Mouse (Mus musculus) granulocyte monocyte progenitor cell, adult 5-6 weeks (primary cell): ENCODE results near the gene Cabin1. TPM values are rescaled to one million over a fixed set of nuclear protein-coding genes. Genes with fewer than 3 reads are reported as not detected.
A peak's percentile ranks its signal among the peaks of the same experiment; 100 is the strongest.

Experiments
- ATAC-seq: replicated peaks from 2 replicates; pipeline ENCODE4 v1.8.0; 2016; ENCODE audit warnings: mild to moderate bottlenecking, moderate TSS enrichment, inconsistent platforms; ENCODE audit not compliant: poor library complexity, severe bottlenecking
- total RNA-seq, 2 experiments: library from RNA; stranded (forward) in 1 of 2; stranded (reverse) in 1 of 2; fragments of 200-712, 200-1000 nt in 1 of 2; fragments of >200 nt in 1 of 2; fragmentation: Nextera tagmentation in 1 of 2; gene quantifications; 2 replicates each; pipeline ENCODE4 v1.2.3; 2014 to 2017

Cabin1 gene
- total RNA-seq (2014; fragmentation: Nextera tagmentation): 48.8 and 68.8 TPM in 2 replicates
- 23.0 and 24.9 TPM in 2 replicates for total RNA-seq (2017)

DNA sequence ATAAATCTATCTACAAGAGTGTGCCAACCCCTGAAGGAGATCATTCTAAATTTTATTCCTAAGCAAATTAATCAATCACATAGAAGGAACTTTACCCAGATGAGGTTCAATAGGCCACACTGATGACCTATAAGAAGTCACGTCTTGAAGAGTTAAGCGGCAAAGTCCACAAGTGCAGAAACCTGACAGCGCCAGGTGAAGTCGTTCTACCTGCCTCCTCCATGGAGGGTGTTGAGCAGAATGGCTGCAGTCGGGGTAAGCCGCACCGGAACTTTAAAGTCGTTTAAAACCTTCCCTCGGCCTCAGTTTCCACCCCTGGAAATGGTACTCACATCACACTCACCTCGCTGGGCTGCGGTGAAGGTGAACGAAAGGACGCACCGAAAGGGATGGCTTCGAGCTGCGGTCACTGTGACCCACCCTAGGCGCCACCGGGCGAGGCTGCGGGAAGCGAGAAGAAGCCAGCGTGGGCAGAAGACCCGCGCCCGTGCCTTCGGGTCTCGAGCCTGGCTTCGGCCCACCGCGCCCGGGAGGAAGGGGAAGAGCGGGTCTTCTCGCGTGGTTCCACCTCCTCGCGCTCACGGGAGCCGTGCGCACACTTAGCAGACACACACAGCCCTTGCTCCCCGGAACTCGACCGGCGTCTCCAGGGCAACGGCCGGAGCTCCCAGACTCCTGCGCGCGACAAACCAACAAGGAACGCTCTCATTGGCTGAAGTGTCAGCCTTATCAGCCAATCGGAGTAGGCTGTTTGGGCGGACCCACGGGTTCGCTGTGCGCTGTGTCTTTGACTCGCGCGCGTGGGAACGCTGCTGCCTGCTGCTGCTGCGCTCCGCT, at the start of gene Cabin1:
Gene Cabin1, minus strand, starts transcription at position 660 of the 837 bp plus-strand sequence.
- ATAC-seq: peak; percentile 98

DNA sequence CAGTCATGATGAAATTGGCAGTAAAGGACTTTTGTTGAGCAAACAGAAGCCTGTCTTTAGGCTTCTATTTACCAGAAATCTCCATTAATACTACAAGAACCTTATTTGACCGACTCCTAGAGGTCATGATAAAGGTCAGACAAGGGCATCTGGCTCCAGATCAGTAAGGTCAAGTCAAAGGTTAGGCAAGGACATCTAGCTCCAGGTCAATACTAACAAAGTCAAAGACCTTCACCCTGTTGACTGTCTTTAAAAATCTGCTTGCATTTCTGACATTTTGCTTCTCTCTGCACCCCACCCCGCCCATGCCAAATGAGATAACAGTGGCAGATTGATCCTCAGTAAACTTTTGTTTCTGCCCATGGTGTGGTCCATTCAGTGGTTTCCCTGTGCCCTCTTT, 40.1 kb upstream of the Cabin1 start:
- ATAC-seq: no peak

DNA sequence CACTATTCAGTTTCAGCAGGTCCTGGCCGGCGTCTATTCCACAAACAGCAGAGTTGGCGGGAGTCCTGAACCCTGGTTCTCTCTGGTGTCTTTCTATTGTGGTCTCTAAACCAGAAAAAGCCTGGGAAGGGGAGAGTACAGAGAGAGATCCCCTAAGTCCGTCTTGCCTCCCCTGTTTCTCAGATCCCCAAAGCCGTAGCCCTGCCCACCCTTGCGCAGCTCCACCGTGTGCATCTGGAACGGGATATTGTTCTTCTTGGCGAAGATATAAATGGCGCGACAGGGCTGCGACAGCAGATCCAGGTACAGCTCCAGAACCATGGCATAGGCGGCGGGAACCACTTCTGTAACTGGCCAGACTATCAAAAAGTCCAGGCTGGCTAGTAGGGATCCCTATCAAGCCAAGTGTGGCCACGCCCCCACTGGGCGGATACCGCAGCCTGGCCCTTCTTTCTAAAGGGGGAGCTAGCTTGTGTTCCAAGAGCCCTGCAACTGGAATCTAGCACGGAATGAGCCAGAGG, 34.1 kb upstream of the Cabin1 start, which contains the start of gene Gstt1:
Gene Gstt1, minus strand, starts transcription at position 409 of the 521 bp plus-strand sequence.
- peak; percentile 65 for ATAC-seq

DNA sequence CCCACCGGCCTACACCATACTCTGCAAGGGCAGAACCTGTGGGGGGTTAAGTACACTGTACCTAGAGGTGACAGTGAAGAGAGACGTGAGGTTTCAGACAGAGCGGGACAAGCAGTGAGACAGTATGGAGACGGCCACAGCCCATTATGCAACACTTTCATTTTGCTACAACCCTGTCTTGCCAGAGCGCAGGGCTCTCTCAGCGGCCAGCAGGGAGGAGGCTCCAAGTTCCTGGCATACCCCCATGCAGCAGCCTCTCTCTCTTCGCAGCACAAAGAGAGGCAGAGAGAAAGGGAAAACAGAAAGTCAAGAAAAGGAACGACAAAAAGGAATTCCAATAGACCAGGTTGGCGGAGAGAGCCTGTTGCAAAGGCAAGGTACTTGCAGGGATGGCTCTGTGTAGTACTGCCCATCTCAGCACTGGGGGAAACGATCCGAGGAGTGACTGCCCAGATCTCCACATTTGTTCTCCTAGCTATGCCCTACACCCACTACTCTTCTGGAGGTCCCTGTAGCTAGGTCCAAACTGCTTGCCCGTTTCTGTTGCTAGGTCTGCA, 33.6 kb upstream of the Cabin1 start:
- ATAC-seq: peak; percentile 81

DNA sequence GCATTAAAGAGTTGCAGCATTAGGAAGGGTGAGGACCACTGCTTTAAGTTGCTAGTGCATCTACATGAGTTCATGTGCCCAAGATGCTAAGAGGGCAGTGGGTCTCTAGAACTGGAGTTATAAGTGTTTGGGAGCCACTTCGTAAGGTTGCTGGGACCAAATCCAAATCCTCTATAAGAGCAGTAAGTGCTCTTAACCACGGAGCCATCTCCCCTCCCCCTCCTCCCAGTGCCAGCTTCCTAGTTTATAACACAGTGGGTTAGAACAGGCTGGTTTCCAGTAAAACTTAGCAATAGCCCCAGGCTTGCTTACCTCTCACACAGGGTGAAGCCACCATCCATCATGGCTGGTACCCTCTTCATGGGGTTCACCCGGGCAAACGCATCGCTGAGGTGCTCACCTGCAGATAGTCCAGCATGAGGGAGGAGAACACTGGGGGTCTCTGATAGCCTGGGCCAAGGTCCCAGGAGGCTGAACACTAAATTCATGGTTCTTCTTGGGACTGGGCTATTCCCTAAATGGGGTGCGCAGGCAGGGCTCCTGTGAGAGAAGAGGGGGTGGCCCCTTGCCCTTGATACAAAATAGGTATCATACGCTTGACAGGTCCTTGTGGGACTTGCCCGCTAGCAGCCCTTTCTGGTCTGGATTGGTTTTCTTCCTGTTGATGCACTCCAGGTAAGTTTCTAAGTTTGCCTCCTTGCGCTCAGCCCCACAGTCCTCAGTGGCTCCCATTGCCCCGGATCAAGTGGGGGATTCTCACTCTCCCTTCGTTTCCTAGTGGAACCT, 32.8 kb upstream of the Cabin1 start:
- ATAC-seq: no peak

DNA sequence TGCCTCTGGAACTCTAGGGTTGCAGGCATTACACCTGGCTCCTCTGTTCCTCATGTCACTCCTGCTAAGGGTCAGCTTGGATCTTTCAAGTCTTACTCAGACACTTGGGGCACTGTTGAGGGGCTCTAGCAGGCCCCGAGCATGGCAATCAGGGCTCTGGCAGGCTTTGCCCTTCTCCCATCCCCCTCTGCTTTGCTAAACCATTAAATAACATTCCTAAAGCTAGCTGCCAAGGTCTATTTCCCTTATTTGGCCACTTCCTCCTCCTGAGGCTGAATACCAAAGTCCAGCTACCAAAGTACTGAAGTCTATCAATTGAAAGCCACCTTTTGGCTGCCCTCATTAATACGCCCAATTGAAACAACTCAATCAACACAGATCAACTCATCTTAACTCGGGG, 30.7 kb upstream of the Cabin1 start:
- ATAC-seq: 0 out of 2 replicates have a peak, but pooled peaks have one; percentile 5

DNA sequence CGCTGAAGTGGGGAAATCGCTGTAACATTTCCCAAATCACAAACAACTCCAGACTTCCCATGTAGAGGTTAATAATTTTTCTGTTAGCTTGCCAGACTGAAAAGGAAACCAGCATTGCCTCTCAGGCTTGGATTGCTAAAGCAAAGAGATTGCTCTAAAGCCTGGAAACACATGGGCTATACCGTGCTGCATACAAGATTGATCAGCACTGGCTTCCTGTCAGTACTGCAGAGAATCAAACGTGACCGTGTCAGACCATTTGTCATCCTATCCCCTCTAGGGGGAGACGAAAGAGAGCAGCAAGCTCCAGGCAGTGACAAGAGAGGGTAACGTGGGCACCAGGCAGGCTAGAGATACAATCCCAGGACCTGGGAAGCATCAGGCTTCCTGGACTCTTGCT, 26.6 kb upstream of the Cabin1 start:
- peak; percentile 61 for ATAC-seq

DNA sequence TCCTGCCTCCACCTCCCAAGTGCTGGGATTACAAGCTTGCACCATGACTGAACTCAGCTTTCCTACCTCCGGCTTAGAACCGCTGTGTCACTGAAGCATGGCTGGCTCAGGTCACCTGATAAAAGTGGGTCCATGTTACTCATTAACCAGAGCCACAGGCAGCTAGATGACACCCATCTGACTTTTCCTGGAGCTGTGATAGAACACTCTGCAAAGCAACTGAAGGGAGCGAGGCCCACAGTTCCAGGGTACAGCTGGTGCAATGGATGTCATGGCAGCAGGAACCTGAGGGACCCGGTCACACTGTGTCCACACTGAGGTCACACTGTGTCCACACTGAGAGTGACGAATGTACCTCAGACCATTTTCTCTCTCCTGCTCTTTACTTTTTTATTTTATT, 25.7 kb upstream of the Cabin1 start:
- ATAC-seq: no peak

DNA sequence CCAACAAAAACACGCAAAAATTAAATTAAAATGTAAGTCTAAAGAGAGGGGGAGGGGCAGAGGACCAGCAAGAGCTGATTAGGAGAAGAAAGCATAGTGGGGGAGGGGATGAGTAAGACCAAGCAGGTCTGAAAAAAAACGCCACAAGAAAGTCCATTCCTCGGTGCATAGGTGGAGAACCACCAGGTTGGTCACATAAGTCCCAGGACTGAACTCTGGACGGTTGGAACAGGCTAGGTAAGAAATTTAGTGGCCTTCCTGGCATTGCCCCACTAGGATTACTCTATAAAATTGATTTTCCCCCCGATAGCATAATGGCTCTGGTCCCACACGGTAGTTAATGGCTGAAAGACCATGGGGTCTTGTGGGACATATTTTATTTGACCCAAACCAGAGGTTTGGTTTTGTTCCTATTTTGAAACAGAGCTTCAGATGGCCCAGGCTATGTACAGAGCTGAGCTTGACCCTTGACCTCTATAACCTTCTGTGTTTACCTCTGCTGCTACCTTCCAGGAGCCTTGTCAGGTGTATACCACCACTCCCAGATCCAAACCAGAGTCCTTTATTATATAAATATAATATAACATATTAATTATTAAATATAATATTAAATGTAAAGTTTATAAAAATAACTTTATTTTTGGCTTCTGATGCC, 25.1 kb upstream of the Cabin1 start:
- ATAC-seq: no peak

DNA sequence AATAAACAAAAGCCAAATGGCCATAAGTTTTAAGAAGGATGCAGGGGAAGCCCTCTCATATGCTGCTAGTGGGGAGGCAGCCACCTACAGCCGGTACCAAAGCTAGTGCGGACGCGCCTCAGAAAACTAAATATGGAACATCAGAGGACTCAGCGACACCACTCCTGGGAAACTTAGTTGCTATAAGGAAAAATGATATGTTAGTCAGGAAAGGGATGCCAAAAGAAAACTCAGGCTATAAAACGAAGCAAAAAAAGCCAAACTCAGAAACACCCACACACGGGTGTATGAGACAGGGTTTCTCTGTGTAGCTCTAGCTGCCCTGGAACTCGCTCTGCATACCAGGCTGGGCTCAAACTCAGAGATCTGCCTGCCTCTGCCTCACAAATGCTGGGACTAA, 24.1 kb upstream of the Cabin1 start:
- no peak for ATAC-seq

DNA sequence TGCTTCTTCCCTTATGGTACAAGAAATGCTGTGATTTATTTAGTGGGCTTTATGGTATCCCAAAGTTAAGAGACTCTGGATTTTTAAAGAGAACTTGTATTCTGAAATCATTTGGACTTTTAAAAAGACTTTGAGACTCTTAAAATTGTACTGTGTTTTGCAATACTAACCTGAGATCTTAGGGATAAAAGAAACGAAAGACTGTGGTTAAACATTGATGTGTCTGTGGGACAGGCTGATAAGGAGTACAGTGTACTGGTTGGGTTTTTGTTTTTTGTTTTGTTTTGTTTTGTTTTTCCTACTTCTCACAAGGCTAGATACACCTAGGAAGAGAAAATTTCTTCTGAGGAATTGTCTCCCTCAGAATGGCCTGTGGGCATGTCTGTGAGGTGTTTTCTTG, 21.3 kb upstream of the Cabin1 start:
- ATAC-seq: no peak

DNA sequence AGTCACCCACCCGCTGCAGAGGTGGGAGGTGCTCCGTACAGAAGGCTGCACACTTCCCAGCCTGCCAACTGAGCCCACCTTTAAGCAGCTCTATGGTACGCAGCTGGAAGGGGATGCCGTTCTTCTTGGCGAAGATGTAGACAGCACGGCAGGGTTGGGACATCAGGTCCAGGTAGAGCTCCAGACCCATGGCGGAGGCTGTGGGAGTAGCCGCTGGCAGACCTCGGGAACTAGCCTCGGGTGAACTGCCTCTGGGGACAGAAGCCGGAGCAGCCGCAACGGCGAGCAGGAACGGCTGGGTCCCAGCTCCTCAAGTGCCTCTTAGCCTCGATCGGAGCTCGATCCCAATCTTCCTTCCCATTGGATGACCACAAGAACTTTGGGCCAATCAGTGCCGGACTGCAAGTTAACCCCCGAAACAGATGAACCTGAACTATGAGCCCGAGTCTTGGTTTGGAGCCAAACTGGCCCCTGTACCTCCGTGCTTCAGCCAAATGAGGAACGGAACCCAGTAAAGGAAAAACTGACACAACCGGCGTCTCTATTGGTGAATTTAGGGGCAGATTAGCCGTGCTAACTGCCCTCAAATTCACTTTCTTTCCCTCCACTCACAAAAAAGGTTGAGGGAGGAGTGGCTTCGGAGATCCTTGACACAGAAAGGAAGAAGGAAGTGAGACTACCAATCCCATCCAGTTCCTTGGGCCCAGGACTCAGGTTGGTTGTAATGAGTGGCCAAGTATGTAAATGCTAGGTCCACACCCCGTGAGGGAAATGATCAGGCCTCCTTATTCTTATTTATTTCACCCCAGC, 16.8 kb upstream of the Cabin1 start, which contains the start of the genes Gm20441 and Gstt3:
Gene Gm20441, minus strand, starts transcription at position 186 of the 810 bp plus-strand sequence.
Gene Gstt3, minus strand, starts transcription at position 646 of the 810 bp plus-strand sequence.
- peak; percentile 84 for ATAC-seq

DNA sequence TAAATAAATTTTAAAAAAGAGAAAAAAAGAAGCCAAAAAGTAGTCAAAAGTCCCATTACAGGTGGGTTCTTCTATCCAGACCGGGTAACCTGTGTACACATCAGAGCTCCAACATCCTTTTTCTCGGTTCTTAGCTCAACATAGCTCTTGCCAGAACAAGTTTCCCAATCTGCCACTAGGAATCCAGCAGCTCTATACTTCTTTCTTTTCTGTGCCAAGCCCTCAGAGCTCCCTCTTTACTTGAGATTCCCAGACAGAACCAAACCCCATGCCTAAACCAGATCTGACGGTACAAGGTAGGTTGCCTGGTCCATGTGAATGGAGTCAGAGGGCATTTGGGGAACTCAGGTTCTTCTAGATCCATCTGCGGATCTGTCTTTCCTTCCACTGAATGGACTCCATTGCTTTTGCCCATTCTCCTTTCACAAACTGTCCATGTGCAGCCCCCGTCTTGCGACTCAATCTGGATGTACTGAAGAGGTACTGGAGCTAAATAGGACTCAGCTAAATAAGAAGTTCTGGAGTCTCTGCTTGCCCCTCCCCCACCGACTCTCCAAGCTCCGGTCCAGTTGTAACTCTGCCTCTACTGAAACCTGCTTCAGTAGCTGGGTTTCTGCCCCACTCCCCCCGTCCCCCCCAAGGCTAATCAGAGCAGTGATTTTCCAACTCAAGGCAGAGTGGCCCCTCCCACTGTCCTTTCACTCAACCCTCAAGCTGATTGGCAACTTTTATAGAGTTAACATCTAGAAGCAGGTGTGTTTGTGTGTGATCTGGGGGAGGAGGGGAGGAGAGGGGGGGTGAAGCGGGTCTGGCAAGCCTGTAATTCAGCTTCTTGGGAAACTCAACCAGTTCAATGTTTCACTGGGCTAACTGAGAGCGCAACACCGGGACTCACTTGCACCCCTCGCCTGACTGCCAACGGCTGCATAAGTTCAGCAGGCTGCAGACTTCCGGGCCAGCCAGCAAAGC, 15.3 kb upstream of the Cabin1 start:
- ATAC-seq: no peak

DNA sequence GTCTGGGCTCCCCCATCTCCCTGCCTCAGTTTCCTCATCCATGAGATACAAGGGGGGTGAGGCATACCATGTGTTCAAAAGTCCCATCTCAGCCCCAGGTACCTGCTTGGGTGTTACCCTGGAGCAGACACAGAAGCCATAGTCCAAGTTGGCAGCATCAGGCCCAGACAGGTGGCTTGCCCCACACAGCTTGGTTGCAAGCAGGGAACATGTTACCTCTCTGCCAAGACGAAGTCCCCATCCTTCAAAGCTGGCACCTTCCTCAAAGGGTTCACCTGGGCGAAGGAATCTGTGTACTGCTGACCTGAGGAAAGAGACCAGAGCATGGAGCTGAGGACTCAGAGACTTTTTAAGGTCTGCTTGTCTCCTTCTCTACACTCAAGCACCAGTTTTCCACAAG, 13.7 kb upstream of the Cabin1 start:
- no peak for ATAC-seq

DNA sequence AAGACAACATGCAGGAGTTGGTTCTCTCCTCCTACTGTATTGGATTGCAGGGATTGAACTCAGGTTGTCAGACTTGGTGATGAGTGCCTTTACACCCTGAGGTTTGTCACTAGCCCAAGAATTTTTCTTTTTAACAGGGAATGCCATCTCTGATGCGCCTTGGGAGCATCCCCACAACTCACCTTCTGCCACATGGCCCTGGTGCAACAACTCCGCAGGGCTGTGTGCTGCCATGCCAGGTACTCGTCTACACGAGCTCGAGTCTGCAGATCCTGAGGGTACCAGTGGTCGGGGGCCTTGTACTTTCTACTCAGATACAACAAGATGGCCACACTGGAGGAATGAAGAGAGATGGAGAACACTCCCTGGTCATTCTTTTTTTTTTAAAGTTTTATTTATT, 12.4 kb upstream of the Cabin1 start:
- no peak for ATAC-seq

DNA sequence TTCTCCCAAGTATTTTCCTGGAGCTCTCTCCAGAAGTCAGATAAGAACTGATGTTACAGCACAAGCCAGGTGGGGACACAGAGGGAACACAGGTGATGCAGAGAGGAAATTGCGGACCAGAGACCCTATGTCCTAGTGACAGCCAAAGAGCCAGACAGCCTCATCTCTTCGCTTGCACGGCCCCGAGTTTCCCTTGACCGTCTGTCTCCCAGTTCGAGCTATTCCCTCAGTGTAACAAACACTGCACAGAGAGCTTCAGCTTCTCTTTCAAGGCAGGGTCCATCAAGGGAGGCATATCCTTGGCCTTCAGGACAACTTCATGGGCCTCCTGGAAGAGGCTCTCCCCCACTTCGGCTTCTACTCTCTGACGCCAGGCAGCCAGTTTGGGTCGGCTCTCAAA, 10.4 kb upstream of the Cabin1 start:
- ATAC-seq: no peak

DNA sequence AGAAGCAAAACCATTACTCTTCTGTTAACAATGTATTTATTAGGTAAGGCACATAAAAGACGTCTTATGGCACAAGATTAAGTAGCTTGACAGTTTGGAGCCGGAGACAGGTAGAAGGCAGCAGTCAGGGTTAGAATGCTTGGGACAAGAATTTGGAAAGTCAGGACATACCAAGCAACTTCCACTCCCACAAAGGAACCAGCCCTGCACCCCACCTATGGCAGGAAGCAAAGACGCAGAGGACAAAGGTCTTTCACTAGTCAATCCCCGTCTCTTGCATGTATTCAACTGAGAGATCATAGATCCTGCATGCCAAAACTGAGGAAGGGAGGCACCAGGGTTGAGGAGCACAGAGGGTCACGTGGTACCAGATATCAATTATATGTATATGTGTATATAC, 10.0 kb upstream of the Cabin1 start:
- ATAC-seq: no peak
